Mouse (Mus musculus): ENCODE data around the gene Ier5l. TPM values are rescaled to one million over a fixed set of nuclear protein-coding genes. Genes with fewer than 3 reads are reported as not detected.

Ier5l gene
- 3.4 and 5.1 TPM in 2 replicates for polyA plus RNA-seq (2012; ENCODE audit: low replicate concordance)

DNA sequence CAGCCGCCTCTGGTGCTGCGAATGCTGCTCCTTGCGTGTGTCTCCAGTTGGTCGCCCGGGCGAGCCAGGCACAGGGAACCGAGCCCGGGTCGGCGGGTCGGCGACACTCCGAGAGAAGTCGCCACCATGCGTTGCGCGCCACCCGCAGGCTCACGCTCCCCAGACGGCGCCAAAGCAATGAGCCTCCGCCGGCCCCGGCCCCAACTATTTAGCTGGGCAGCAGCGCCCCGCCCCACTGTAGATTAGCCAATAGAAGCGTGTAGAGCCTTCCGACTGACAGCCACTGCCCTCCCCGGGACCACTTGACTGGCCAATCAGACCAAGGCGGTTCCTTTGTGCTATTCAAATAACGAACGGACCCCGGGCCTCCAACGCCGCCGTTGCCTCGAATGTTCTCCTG is at the start of gene Ier5l:
TSS of gene Ier5l (minus strand) at position 181 of the 400 bp plus-strand sequence.

Other genes with a start within 250 kb of the Ier5l start
- 6.1 and 9.8 TPM in 2 replicates for gene Lrrc8a, start 236.5 kb downstream of the Ier5l start, polyA plus RNA-seq (2012; ENCODE audit: low replicate concordance)
- gene Gm28035, start 233.7 kb downstream of the Ier5l start, polyA plus RNA-seq (2012; ENCODE audit: low replicate concordance) = 1.7 and 3.0 TPM in 2 replicates
- 3.2 and 7.0 TPM in 2 replicates for gene Phyhd1, start 208.0 kb downstream of the Ier5l start, polyA plus RNA-seq (2012; ENCODE audit: low replicate concordance)
- not detected in 2 replicates for gene Gm28038, start 193.2 kb downstream of the Ier5l start, polyA plus RNA-seq (2012; ENCODE audit: low replicate concordance)
- 3.2 and 10.1 TPM in 2 replicates for gene Dolk, start 187.9 kb downstream of the Ier5l start, polyA plus RNA-seq (2012; ENCODE audit: low replicate concordance)
- gene Nup188, start 187.8 kb downstream of the Ier5l start, polyA plus RNA-seq (2012; ENCODE audit: low replicate concordance) = 95.1 and 191 TPM in 2 replicates
- 47.2 and 50.4 TPM in 2 replicates for gene Sh3glb2, start 114.9 kb downstream of the Ier5l start, polyA plus RNA-seq (2012; ENCODE audit: low replicate concordance)
- 17.5 and 19.1 TPM in 2 replicates for gene Miga2, start 110.0 kb downstream of the Ier5l start, polyA plus RNA-seq (2012; ENCODE audit: low replicate concordance)
- gene Dolpp1, start 82.0 kb downstream of the Ier5l start, polyA plus RNA-seq (2012; ENCODE audit: low replicate concordance) = 30.4 and 38.1 TPM in 2 replicates
- gene Crat, start 58.4 kb downstream of the Ier5l start, polyA plus RNA-seq (2012; ENCODE audit: low replicate concordance) = 92.1 and 105 TPM in 2 replicates
- 631 and 1,491 TPM in 2 replicates for gene Ptpa, start 58.2 kb downstream of the Ier5l start, polyA plus RNA-seq (2012; ENCODE audit: low replicate concordance)
- 0.47 TPM in 1 of 2 replicates, not detected in the other for gene Cstad, start 120.8 kb upstream of the Ier5l start, polyA plus RNA-seq (2012; ENCODE audit: low replicate concordance)